Mouse (Mus musculus): Measurements from ENCODE around the gene Ptbp3. TPM values are rescaled to one million over a fixed set of nuclear protein-coding genes. Genes with fewer than 3 reads are reported as not detected.

Gene Ptbp3
- total and polyA plus RNA-seq, 2 experiments from 2014 or later: 13.2 to 29.2 TPM

- Histone ChIP-seq H3K9me3 (ENCODE audit: low read length) (no peaks in the 10 kb centered on the region), H3K4me1 (ENCODE audit: insufficient read depth, low read length) (no peaks in the 10 kb centered on the region), H3K9ac (replicated peaks; ENCODE audit: low read length) (no peak overlapping the region), H3K36me3 (ENCODE audit: insufficient read depth, low read length) (no peaks in the 10 kb centered on the region), H3K4me3 (ENCODE audit: low read length) (no peak overlapping the region), H3K27ac (no peak overlapping the region), H3K27me3 (ENCODE audit: insufficient read depth, low read length) (no peaks in the 10 kb centered on the region), H3K4me2 (ENCODE audit: low read depth, low read length) (no peak overlapping the region)
- ATAC-seq: no peak
- TF ChIP-seq CTCF (IDR thresholded peaks at IDR 0.05; ENCODE audit: low read depth): no peak
- no peak for DNase-seq (ENCODE audit: low spot score)
Measured at GRCm38 (mm10) chr4:59535624-59536023, 13.5 kb downstream of the Ptbp3 start.

GRCm38 (mm10) chr4:59533268-59533667, 15.9 kb downstream of the Ptbp3 start:
- ATAC-seq (no peak), DNase-seq (ENCODE audit: low spot score) (no peak)
- WGBS: 86% methylated on average over 2 of the region's 2 CpGs
- Histone ChIP-seq H3K27me3 (ENCODE audit: insufficient read depth, low read length) (no peaks in the 10 kb centered on the region), H3K36me3 (ENCODE audit: insufficient read depth, low read length) (no peaks in the 10 kb centered on the region), H3K9me3 (ENCODE audit: low read length) (no peaks in the 10 kb centered on the region), H3K4me3 (ENCODE audit: low read length) (no peak overlapping the region), H3K27ac (no peak overlapping the region), H3K4me1 (ENCODE audit: insufficient read depth, low read length) (no peaks in the 10 kb centered on the region), H3K9ac (replicated peaks; ENCODE audit: low read length) (no peak overlapping the region), H3K4me2 (ENCODE audit: low read depth, low read length) (no peak overlapping the region)
- no peak for TF ChIP-seq CTCF (IDR thresholded peaks at IDR 0.05; ENCODE audit: low read depth)

DNA sequence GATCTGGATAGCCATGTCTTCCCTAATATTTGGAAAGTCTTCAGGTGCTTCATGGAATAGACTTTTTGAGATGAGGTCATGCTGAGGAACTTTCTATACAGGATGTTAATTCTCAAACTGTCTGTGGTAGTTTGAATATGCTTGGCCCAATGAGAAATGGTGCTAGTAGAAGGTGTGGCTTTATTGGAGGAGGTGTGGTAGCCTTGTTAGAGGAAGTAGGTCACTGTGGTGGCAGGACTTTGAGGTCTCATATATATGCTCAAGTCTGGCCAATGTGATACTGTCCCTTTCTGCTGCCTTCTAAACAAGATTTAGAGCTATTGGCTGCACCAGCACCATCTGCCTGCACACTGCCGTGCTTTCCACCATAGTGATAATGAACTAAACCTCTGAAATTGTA, 18.0 kb downstream of the Ptbp3 start:
- TF ChIP-seq CTCF (IDR thresholded peaks at IDR 0.05; ENCODE audit: low read depth): no peak
- 66% methylated on average over 1 of the region's 1 CpGs for WGBS
- no peaks in the 10 kb centered on the region for H3K27me3 ChIP-seq (ENCODE audit: insufficient read depth, low read length)
- H3K4me2 ChIP-seq (ENCODE audit: low read depth, low read length): no peak overlapping the region
- no peaks in the 10 kb centered on the region for H3K4me1 ChIP-seq (ENCODE audit: insufficient read depth, low read length)
- no peak overlapping the region for H3K9ac ChIP-seq (replicated peaks; ENCODE audit: low read length)
- no peak for ATAC-seq
- no peak overlapping the region for H3K27ac ChIP-seq
- no peaks in the 10 kb centered on the region for H3K9me3 ChIP-seq (ENCODE audit: low read length)
- DNase-seq (ENCODE audit: low spot score): no peak
- H3K4me3 ChIP-seq (ENCODE audit: low read length): no peak overlapping the region
- no peaks in the 10 kb centered on the region for H3K36me3 ChIP-seq (ENCODE audit: insufficient read depth, low read length)

GRCm38 (mm10) chr4:59527470-59527869, 21.7 kb downstream of the Ptbp3 start:
- no peaks in the 10 kb centered on the region for H3K27me3 ChIP-seq (ENCODE audit: insufficient read depth, low read length)
- H3K9ac ChIP-seq (replicated peaks; ENCODE audit: low read length): no peak overlapping the region
- no peak overlapping the region for H3K4me2 ChIP-seq (ENCODE audit: low read depth, low read length)
- DNase-seq (ENCODE audit: low spot score): no peak
- no peak overlapping the region for H3K4me3 ChIP-seq (ENCODE audit: low read length)
- H3K27ac ChIP-seq: no peak overlapping the region
- TF ChIP-seq CTCF (IDR thresholded peaks at IDR 0.05; ENCODE audit: low read depth): no peak
- H3K9me3 ChIP-seq (ENCODE audit: low read length): no peaks in the 10 kb centered on the region
- H3K36me3 ChIP-seq (ENCODE audit: insufficient read depth, low read length): 0 out of 2 replicates have a peak, but pooled peaks cover 4% of the 10 kb centered on the region
- 89% methylated on average over 3 of the region's 3 CpGs for WGBS
- no peaks in the 10 kb centered on the region for H3K4me1 ChIP-seq (ENCODE audit: insufficient read depth, low read length)
- ATAC-seq: no peak

GRCm38 (mm10) chr4:59526728-59527127, 22.4 kb downstream of the Ptbp3 start:
- Histone ChIP-seq H3K9ac (replicated peaks; ENCODE audit: low read length) (no peak overlapping the region), H3K27me3 (ENCODE audit: insufficient read depth, low read length) (no peaks in the 10 kb centered on the region), H3K9me3 (ENCODE audit: low read length) (no peaks in the 10 kb centered on the region), H3K4me1 (ENCODE audit: insufficient read depth, low read length) (no peaks in the 10 kb centered on the region), H3K36me3 (ENCODE audit: insufficient read depth, low read length) (0 out of 2 replicates have a peak, but pooled peaks cover 4% of the 10 kb centered on the region), H3K27ac (no peak overlapping the region), H3K4me3 (ENCODE audit: low read length) (no peak overlapping the region), H3K4me2 (ENCODE audit: low read depth, low read length) (no peak overlapping the region)
- ATAC-seq: no peak
- 76% methylated on average over 2 of the region's 2 CpGs for WGBS
- no peak for DNase-seq (ENCODE audit: low spot score)
- TF ChIP-seq CTCF (IDR thresholded peaks at IDR 0.05; ENCODE audit: low read depth): no peak

DNA sequence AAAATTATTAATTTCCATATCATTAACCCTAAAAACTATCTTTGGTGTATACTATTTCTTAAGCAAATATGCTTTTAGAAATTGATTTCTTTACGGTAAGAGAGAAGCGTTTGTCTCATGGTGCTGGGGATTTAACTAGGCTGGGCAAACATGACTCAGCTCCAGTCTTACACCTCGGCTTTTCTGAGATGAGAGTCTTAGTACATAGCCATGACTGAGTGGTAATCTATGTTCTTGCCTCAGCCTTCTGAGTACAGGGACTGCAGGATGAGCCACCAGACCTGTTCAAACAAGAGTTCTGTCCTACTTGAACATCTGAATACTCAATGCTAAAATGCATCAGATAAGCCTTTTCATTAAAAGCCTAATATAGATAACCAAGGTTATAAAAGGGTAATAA, 24.3 kb downstream of the Ptbp3 start:
- Histone ChIP-seq H3K27me3 (ENCODE audit: insufficient read depth, low read length) (no peaks in the 10 kb centered on the region), H3K36me3 (ENCODE audit: insufficient read depth, low read length) (0 out of 2 replicates have a peak, but pooled peaks cover 4% of the 10 kb centered on the region), H3K4me3 (ENCODE audit: low read length) (no peak overlapping the region), H3K27ac (no peak overlapping the region), H3K9me3 (ENCODE audit: low read length) (no peaks in the 10 kb centered on the region), H3K9ac (replicated peaks; ENCODE audit: low read length) (no peak overlapping the region), H3K4me1 (ENCODE audit: insufficient read depth, low read length) (no peaks in the 10 kb centered on the region), H3K4me2 (ENCODE audit: low read depth, low read length) (no peak overlapping the region)
- TF ChIP-seq CTCF (IDR thresholded peaks at IDR 0.05; ENCODE audit: low read depth): no peak
- WGBS: 82% methylated on average over 3 of the region's 3 CpGs
- ATAC-seq (no peak), DNase-seq (ENCODE audit: low spot score) (no peak)

- H3K9me3 ChIP-seq (ENCODE audit: low read length): no peaks in the 10 kb centered on the region
- no peaks in the 10 kb centered on the region for H3K4me1 ChIP-seq (ENCODE audit: insufficient read depth, low read length)
- H3K27ac ChIP-seq: no peak overlapping the region
- no peak overlapping the region for H3K4me2 ChIP-seq (ENCODE audit: low read depth, low read length)
- H3K9ac ChIP-seq (replicated peaks; ENCODE audit: low read length): no peak overlapping the region
- peaks cover 4% of the 10 kb centered on the region; the same call in 1 of the 2 replicates for H3K36me3 ChIP-seq (ENCODE audit: insufficient read depth, low read length)
- H3K4me3 ChIP-seq (ENCODE audit: low read length): no peak overlapping the region
- ATAC-seq (no peak), DNase-seq (ENCODE audit: low spot score) (no peak)
- no peaks in the 10 kb centered on the region for H3K27me3 ChIP-seq (ENCODE audit: insufficient read depth, low read length)
- no peak for TF ChIP-seq CTCF (IDR thresholded peaks at IDR 0.05; ENCODE audit: low read depth)
Measured at GRCm38 (mm10) chr4:59510321-59510720, 38.8 kb downstream of the Ptbp3 start.
